Mouse (Mus musculus) G1E (cell line): ENCODE measurements around the gene Mob3a.

ENCODE experiments used
- CTCF ChIP-seq: IDR thresholded peaks from 2 replicates; pipeline ENCODE4 v1.5.1; 2012; ENCODE audit warnings: low read depth, low read length, inconsistent platforms, mixed read lengths
- GATA1 ChIP-seq: IDR thresholded peaks from 2 replicates; pipeline ENCODE4 v1.6.1; 2012; ENCODE audit warnings: borderline replicate concordance, low read length, inconsistent platforms, mixed read lengths
- GATA2 ChIP-seq: IDR thresholded peaks from 2 replicates; pipeline ENCODE4 v1.6.1; 2012; ENCODE audit warnings: low read depth, low read length, inconsistent platforms, borderline replicate concordance
- TAL1 ChIP-seq: conservative IDR thresholded peaks from 2 replicates; pipeline ENCODE4 v1.6.1; 2012; ENCODE audit warnings: low read depth, low read length, inconsistent platforms, mixed read lengths

- TF ChIP-seq CTCF: no peak
- no peak for TF ChIP-seq GATA2
- TF ChIP-seq GATA1: no peak
- no peak for TF ChIP-seq TAL1
Measured at GRCm38 (mm10) chr10:80655406-80656129, 46.2 kb downstream of the Mob3a start.
